Mouse (Mus musculus) forebrain, embryonic 11.5 days (tissue): ENCODE measurements around the gene Piwil1. TPM values are rescaled to one million over a fixed set of nuclear protein-coding genes. Genes with fewer than 3 reads are reported as not detected.

Experiments
- ATAC-seq: fragments of 200-750 bp; cut with Nextera tagmentation; replicated peaks from 2 replicates; pipeline ENCODE4 v1.8.0; 2017; ENCODE audit warnings: moderate TSS enrichment; ENCODE audit not compliant: low FRiP score
- DNase-seq: peaks from one replicate; pipeline ENCODE4 v3.0.0-alpha.2; 2017; ENCODE audit warnings: low spot score
- H3K27ac ChIP-seq: fragments of 300-500 bp; sonication (generic); 2 replicates; pipeline ENCODE4 v1.5.1; 2014; ENCODE audit warnings: low read depth, low read length
- H3K27me3 ChIP-seq: fragments of 300-500 bp; sonication (generic); 2 replicates; pipeline ENCODE4 v1.6.1; 2014; ENCODE audit warnings: mild to moderate bottlenecking, low read length, mixed read lengths; ENCODE audit not compliant: control insufficient read depth, insufficient read depth
- H3K36me3 ChIP-seq: fragments of 300-500 bp; sonication (generic); 2 replicates; pipeline ENCODE4 v1.6.1; 2014; ENCODE audit warnings: mild to moderate bottlenecking, low read length, moderate library complexity, mixed read lengths; ENCODE audit not compliant: control insufficient read depth, insufficient read depth
- H3K4me1 ChIP-seq: fragments of 300-500 bp; sonication (generic); replicated peaks from 2 replicates; pipeline ENCODE4 v1.6.1; 2014; ENCODE audit warnings: low read length, mixed read lengths; ENCODE audit not compliant: control insufficient read depth, insufficient read depth
- H3K4me2 ChIP-seq: fragments of 300-500 bp; sonication (generic); 2 replicates; pipeline ENCODE4 v1.6.1; 2014; ENCODE audit warnings: low read depth, mild to moderate bottlenecking, low read length, moderate library complexity, mixed read lengths; ENCODE audit not compliant: severe bottlenecking
- H3K4me3 ChIP-seq: fragments of 300-500 bp; sonication (generic); 2 replicates; pipeline ENCODE4 v1.5.1; 2014; ENCODE audit warnings: low read depth, low read length
- H3K9ac ChIP-seq: fragments of 300-500 bp; sonication (generic); 2 replicates; pipeline ENCODE4 v1.6.1; 2014; ENCODE audit warnings: low read length
- H3K9me3 ChIP-seq: fragments of 300-500 bp; sonication (generic); 2 replicates; pipeline ENCODE4 v1.6.1; 2016; ENCODE audit warnings: low read length, mixed read lengths; ENCODE audit not compliant: control insufficient read depth
- WGBS: fragments of 180-500 bp; shearing (Covaris S2); extraction: QIAGEN DNeasy Blood & Tissue Kit; methylation state at CpG from one replicate; pipeline ENCODE4 v1.1.7; 2014; 5-methylcytosine and 5-hydroxymethylcytosine counted together
- polyA plus RNA-seq: library from polyadenylated mRNA; unstranded; fragments of >200 nt; fragmentation: Nextera tagmentation; extraction: Ambion mirVana; gene quantifications from 2 replicates; pipeline ENCODE4 v1.2.1, GENCODE M21; 2014

Gene Piwil1
- polyA plus RNA-seq, 1 experiment from 2014 or later, result not detected

- Histone ChIP-seq H3K27me3 (no peaks in the 10 kb centered on the region), H3K9me3 (no peaks in the 10 kb centered on the region), H3K4me2 (no peak overlapping the region), H3K4me3 (no peak overlapping the region), H3K36me3 (no peaks in the 10 kb centered on the region), H3K27ac (no peak overlapping the region), H3K4me1 (no peaks in the 10 kb centered on the region), H3K9ac (no peak overlapping the region)
- ATAC-seq (no peak), DNase-seq (no peak)
- 92% methylated on average over 6 of the region's 6 CpGs for WGBS
Measured at GRCm38 (mm10) chr5:128677861-128678260, 24.5 kb upstream of the Piwil1 start.

GRCm38 (mm10) chr5:128681456-128681855 lies 20.9 kb upstream of the Piwil1 start:
- ATAC-seq, result no peak
- Histone ChIP-seq H3K9me3 (peaks cover 2% of the 10 kb centered on the region; the same call in 1 of the 2 replicates), H3K4me3 (no peak overlapping the region), H3K4me2 (no peak overlapping the region), H3K4me1 (no peaks in the 10 kb centered on the region), H3K27ac (no peak overlapping the region), H3K27me3 (no peaks in the 10 kb centered on the region), H3K9ac (no peak overlapping the region), H3K36me3 (no peaks in the 10 kb centered on the region)
- WGBS, result 37% methylated on average over 5 of the region's 5 CpGs
- DNase-seq, result peak; percentile 63

- Histone ChIP-seq H3K27ac (no peak overlapping the region), H3K4me2 (peak overlapping the region; percentile 20; the same call in 1 of the 2 replicates), H3K27me3 (no peaks in the 10 kb centered on the region), H3K9me3 (peaks cover 6% of the 10 kb centered on the region; the same call in 1 of the 2 replicates), H3K36me3 (no peaks in the 10 kb centered on the region), H3K4me3 (no peak overlapping the region), H3K9ac (no peak overlapping the region), H3K4me1 (no peaks in the 10 kb centered on the region)
- 6% methylated on average over 10 of the region's 10 CpGs for WGBS
- no peak for DNase-seq
- ATAC-seq, result peak; percentile 63
Measured at GRCm38 (mm10) chr5:128684192-128684591, 18.1 kb upstream of the Piwil1 start.

- Histone ChIP-seq H3K4me3 (no peak overlapping the region), H3K4me1 (no peaks in the 10 kb centered on the region), H3K27me3 (no peaks in the 10 kb centered on the region), H3K27ac (no peak overlapping the region), H3K9ac (no peak overlapping the region), H3K9me3 (peaks cover 6% of the 10 kb centered on the region; the same call in 1 of the 2 replicates), H3K4me2 (peak overlapping the region; percentile 16; the same call in 1 of the 2 replicates), H3K36me3 (no peaks in the 10 kb centered on the region)
- 9% methylated on average over 15 of the region's 15 CpGs for WGBS
- DNase-seq (peak; percentile 62), ATAC-seq (peak; percentile 42)
Measured at GRCm38 (mm10) chr5:128684621-128685020, 17.7 kb upstream of the Piwil1 start.

GRCm38 (mm10) chr5:128687139-128687538 lies 15.2 kb upstream of the Piwil1 start:
- H3K36me3 ChIP-seq, result no peaks in the 10 kb centered on the region
- H3K4me2 ChIP-seq, result no peak overlapping the region
- H3K4me3 ChIP-seq, result no peak overlapping the region
- no peak for DNase-seq
- 84% methylated on average over 5 of the region's 5 CpGs for WGBS
- no peaks in the 10 kb centered on the region for H3K27me3 ChIP-seq
- ATAC-seq, result no peak
- H3K27ac ChIP-seq, result no peak overlapping the region
- H3K4me1 ChIP-seq, result no peaks in the 10 kb centered on the region
- H3K9me3 ChIP-seq, result peaks cover 6% of the 10 kb centered on the region; the same call in 1 of the 2 replicates
- no peak overlapping the region for H3K9ac ChIP-seq

- Histone ChIP-seq H3K4me3 (no peak overlapping the region), H3K4me2 (no peak overlapping the region), H3K36me3 (no peaks in the 10 kb centered on the region), H3K27ac (no peak overlapping the region), H3K27me3 (peaks cover 4% of the 10 kb centered on the region), H3K4me1 (0 out of 2 replicates have a peak, but pooled peaks cover 2% of the 10 kb centered on the region), H3K9ac (no peak overlapping the region), H3K9me3 (no peaks in the 10 kb centered on the region)
- DNase-seq, result no peak
- WGBS, result 69% methylated on average over 6 of the region's 6 CpGs
- no peak for ATAC-seq
Measured at GRCm38 (mm10) chr5:128694107-128694506, 8.2 kb upstream of the Piwil1 start.

- Histone ChIP-seq H3K9ac (no peak overlapping the region), H3K4me3 (no peak overlapping the region), H3K27ac (no peak overlapping the region), H3K36me3 (no peaks in the 10 kb centered on the region), H3K4me1 (0 out of 2 replicates have a peak, but pooled peaks cover 2% of the 10 kb centered on the region), H3K9me3 (no peaks in the 10 kb centered on the region), H3K27me3 (peaks cover 4% of the 10 kb centered on the region), H3K4me2 (no peak overlapping the region)
- 85% methylated on average over 18 of the region's 18 CpGs for WGBS
- DNase-seq (no peak), ATAC-seq (no peak)
Measured at GRCm38 (mm10) chr5:128694611-128695325, 7.6 kb upstream of the Piwil1 start.

GRCm38 (mm10) chr5:128696824-128697223 lies 5.5 kb upstream of the Piwil1 start:
- 44% methylated on average over 10 of the region's 10 CpGs for WGBS
- Histone ChIP-seq H3K9me3 (no peaks in the 10 kb centered on the region), H3K4me2 (no peak overlapping the region), H3K9ac (no peak overlapping the region), H3K36me3 (no peaks in the 10 kb centered on the region), H3K4me3 (no peak overlapping the region), H3K27me3 (peaks cover 4% of the 10 kb centered on the region), H3K27ac (no peak overlapping the region), H3K4me1 (0 out of 2 replicates have a peak, but pooled peaks cover 2% of the 10 kb centered on the region)
- DNase-seq, result no peak
- ATAC-seq, result no peak

- no peak overlapping the region for H3K4me2 ChIP-seq
- peaks cover 4% of the 10 kb centered on the region for H3K27me3 ChIP-seq
- no peak for ATAC-seq
- H3K9ac ChIP-seq, result no peak overlapping the region
- H3K4me1 ChIP-seq, result 0 out of 2 replicates have a peak, but pooled peaks cover 3% of the 10 kb centered on the region
- no peak overlapping the region for H3K4me3 ChIP-seq
- no peaks in the 10 kb centered on the region for H3K9me3 ChIP-seq
- H3K36me3 ChIP-seq, result no peaks in the 10 kb centered on the region
- 74% methylated on average over 11 of the region's 11 CpGs for WGBS
- no peak overlapping the region for H3K27ac ChIP-seq
- DNase-seq, result no peak
Measured at GRCm38 (mm10) chr5:128700716-128701115, 1.6 kb upstream of the Piwil1 start.
